Mouse (Mus musculus) ovary, adult 18-20 months (tissue): Measurements from ENCODE around the gene Dnah1.
A peak's percentile ranks its signal among the peaks of the same experiment; 100 is the strongest.

ENCODE experiments used
- DNase-seq: peaks from one replicate; pipeline ENCODE4 v3.0.0; 2022; ENCODE audit warnings: low spot score, mixed read lengths

Gene Dnah1

DNA sequence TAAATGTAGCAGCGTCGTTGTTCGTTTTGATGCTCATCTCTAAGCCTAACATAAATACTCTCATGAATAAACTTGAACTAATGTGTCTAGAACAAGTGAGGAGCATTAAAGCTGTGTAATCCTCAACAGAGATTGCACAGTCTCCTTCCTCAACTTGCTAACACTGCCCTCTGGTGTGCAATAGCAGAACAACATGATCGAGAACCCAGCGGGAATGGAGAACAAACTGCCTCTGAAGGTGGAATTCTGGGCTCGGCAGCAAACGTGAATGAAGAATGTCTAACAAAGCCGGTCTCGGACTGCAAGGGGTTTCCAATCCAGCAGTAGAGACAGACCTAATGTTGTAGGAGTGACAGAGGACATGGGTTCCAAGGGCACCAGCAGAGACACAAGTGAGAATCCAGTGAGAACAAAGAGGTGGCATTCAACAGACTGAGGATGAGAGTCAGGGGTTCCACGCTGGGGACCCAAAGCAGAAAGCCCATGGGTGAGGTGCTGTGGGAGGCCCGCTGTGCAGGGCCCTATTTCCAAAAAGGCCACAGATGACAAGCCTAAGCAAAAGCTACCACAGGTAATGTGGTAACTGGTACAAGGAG, 89.6 kb downstream of the Dnah1 start:
- peak; percentile 48 for DNase-seq

DNA sequence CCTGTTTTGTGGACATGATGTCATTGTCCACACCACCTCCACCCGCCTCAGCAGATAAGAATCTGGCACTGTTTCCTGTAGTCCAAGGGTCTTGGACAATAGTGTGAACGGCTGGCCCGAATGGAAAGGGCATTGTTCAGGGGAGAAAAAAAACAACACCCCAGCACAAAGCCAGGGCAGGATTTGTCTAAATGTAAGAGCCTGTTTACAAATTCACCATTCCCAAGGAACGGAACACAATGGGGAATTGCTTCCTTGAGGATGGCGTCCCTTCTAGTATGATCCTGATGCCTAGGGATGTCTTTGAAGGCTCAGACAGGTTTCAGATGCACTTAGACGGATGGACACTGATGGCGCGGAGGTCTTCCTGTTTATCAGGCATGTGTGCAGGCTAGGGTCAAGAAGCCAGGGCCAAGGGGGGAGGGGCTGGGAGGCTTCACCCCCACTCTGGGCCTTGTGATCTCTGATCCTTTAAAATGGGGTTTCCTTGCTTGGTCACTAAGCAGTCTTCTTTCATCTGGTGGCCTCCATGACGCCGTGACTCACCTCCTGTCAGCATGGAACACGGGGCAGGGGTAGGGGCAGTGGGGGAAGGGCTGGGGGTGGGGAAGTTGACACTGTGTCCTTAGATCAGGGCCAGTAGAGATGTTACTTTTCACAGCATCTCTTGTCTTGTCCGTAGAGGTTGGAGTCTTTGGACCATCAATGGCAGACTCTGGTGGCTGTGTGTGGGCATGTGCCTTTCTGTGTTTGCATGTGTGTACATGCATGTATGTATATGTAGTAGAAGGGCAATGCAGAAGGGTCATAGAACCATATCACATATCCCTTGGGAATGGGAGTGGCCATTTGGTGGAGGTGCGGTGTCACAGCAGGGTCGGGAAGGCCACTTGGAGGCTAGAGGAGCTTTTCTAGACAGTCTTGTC, 90.4 kb downstream of the Dnah1 start:
- DNase-seq: no peak

DNA sequence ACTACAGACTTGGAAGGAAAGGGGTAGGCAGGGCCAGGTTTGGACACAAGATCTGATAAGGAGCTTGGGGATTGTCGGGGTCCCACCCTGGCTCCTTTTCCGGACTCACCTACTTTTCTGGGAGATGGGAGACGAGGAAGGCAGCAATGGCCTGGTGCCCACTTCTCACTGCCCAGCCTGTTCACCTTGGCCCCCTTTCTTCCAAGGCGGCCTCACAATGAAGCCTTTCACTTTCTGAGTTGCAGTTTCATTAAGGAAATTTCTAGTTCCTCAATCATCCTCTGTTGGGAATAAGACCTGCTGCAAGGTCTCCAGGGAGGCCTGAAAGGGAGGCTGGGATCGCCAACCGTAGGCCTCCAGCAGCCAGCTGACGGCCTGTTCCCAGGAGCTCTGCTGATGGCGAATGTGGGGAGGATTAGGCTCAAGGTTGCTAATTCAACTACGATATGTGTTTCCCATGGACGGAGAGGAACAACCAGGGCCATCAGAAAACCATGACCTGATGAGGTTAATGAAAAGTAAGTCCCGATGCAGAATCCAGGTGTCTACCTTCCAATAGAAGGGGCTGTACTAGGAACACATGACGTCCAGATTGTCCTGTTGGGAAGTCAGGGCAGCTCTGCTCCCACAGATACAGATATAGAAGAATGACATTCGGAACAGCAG, 91.2 kb downstream of the Dnah1 start:
- DNase-seq: no peak

DNA sequence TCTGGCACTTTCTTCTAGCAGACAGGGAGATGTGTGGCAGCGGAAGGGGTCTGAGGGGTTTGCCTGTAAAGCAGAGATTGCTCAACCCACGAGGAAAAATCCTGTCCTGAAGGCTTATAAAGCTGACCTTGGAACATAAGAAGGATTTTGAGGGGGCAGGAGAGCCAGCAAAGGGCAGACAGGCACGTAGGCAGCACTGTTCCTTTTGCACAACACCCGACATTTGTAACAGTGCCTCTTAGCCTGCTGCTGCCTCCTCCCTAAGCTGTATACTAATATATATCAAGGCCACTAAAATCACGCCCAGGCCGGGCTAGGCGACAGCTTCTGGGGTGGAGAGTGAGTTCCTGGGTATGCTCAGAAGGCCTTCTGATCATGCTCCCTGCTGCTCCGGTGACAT, 93.3 kb downstream of the Dnah1 start:
- DNase-seq: no peak

DNA sequence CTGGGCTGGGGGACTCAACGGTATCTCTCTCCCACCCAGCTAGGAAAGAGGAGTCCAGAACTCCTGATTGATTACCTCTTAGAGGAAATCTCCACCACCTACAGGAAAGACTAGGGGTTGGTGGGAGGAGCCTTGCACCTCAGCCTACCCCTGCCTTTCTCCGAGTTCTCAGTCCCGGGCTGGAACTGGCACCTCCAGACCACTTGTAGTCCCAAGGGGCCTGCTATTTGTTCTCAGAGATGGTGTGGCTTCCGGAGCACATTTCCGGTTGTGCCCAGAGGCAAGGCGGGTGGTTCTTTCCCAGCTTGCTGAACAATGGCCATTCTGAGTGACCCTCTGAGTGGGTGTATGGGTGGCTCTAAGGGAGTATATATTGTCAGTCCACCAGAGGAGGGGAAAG, 95.5 kb downstream of the Dnah1 start:
- no peak for DNase-seq

DNA sequence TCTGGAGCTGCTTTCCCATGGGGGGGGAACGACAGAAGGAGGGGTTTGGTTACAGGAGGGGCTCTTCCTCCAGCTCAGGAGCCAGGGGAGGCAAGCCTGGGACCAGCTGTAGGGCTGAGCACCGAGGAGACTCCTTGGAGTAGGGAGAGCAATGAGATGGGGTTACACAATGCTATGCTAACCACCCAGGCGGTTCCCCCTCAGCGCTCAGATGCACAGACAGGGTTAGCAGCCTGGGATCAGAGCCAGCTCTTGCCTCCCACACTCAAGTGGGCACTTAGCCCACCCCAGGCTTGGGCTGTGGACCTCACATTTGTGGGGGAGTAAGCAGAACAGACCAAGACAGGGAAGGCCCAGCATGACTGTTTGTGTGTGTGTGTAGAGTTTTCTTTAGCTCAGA, 96.7 kb downstream of the Dnah1 start:
- peak; percentile 86 for DNase-seq

DNA sequence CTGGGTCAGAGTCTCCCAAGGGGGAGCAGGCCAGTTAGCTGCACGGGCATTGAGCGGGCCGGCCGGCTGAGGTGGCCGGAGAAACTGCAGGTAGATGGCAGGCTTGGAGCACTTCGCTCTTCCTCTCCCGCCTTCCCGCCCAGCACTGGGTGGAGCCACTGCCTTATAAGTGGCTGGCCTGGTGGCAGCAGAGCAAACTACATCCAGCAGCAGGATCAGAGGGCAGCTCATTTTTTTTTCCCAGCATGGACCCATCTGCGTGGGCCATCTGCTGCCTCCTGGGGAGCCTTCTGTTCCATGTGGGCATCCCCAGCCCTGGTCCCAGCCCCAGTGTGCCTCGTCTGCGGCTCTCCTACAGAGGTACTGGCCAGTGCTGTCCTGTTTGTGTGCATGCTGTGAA, 106.0 kb downstream of the Dnah1 start, which contains the start of gene Sema3g:
TSS of gene Sema3g (plus strand) at position 195 of the 400 bp plus-strand sequence.
- peak; percentile 59 for DNase-seq

DNA sequence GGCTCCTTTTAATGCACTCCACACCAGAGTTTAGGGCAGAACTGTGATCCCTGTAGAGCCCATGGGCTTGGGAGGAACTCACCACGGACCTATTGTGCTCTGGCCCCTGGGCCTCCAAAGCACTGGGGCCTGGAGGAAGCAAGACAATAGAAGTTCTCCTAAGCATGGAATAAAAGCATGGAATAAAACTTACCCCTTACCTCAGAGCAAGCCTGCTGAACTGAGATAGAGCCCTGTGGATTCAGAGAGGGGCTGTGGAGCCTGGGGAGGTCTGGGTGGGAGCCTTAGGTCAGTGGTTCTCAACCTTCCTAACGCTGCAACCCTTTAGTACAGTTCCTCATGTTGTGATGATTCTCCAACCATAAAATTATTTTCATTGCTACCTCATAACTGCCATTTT, 106.8 kb downstream of the Dnah1 start, which contains the start of gene Nisch:
TSS of gene Nisch (minus strand) at position 101 of the 400 bp plus-strand sequence.
- DNase-seq: no peak

DNA sequence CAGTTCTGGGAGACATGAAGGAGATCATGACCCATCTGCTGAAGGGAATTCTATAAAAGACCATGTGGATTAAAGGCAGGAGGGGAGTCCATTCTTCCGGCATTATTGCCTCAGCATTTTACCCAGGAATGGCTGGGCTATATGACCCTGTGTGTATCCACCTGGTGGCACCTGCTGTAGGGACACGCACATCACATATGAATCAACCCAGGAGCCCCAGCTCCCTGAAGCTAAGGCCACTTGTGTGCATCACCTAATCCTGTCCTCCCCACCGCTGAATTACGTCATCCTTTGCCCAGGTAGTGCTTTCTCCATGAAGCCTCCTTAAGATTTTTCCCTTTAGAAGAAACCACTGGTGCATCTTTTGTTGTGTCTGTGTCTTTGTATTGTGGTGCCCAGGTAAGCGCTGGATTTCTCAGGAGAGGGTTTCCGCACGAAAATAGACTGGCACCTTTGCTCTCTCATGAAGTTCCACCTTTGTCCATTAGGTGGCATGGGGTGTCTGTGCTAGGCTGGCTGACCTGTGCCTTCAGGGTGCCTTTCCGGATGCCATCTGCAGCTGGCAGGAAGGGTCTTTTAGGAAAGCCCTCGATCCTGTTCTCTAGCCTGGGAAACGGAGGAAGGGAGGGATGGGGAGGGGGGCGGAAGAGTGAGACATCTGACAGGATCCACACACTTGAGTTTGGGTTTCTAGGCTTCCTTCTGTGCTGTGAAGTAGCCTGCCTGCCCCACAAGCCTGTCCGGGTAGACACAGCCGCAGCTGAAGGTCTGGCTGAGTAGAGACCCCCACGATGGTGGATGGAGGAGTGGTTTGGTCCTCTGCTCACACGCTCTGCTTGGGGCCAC, 108.3 kb downstream of the Dnah1 start:
- no peak for DNase-seq

DNA sequence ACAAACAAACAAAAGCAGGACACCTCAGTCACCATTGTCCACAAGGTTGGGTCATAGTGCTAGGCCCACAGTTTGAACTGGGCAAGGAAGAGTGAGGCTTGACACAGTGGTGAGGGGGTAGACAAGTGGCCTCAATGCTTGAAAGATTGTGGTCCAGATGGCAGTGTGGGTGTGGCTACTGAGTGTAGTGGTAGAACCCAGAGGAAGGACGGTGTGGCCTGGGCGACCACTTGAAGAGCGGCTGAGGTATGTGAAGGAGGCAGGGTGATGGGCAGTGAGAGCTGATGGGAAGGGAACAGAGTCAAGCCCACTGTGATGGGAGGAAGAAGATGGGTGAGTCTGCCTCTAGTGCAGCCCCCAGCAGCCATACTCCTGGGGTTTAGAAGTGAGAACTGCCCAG, 109.0 kb downstream of the Dnah1 start:
- no peak for DNase-seq

DNA sequence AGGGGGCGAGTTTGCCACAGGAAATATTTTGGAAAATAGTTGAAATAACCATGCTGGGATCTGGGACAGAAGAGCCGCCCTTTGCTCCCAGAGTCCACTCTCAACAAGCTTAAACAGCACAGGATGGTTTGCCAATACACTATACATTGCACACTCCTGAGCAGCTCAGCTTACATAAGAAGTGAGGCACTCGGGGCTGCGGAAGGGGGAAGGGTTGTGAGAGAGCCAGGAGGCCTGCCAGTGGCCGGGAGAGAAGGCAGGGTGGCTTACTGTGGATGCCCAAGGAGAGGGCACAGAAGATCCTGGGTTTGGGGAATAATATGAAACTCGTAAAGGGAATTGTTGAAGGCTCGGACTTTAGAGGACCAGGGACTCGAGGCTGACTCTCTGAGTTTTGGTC, 109.8 kb downstream of the Dnah1 start:
- no peak for DNase-seq

DNA sequence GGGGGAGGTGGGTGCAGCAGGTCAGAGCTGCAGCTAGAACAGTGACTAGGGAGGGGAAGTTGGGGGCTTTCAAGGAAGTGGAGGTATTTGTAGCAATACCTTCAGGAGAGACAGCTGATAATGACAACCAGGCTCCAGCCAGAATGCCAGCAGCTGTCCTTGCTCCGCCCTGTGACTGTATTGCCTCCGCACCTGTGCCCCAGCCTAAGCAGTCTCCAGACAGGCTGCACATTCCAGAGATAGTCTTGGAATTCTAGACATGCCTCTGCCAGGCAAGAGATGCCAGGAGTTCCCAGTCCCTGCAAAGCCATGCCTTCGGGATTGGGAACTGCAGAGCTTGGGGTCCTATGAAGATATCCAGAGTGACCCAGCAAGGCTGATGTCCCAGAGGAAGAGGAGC, 111.2 kb downstream of the Dnah1 start:
- DNase-seq: no peak

DNA sequence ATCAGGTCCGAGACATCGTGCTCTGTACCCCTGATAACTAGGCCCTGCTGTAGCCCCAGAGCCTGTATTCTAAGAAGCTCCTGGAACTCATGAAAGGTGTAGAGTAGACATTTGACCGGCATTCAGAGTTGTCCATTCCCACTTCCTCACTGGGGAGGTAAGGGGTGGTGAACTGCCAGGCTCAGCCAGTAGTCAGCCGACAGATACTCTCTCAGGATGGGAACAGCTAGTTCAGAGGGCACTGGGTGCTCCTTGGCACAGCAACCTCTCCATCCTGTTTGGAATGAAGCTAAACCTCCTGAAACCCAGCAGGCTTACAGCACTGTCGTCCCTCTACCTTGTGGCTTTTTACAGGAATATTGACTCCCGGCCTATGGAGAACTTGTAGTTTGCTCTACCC, 111.8 kb downstream of the Dnah1 start:
- no peak for DNase-seq
